Mouse (Mus musculus): ENCODE results near the gene Phldb3. TPM values are rescaled to one million over a fixed set of nuclear protein-coding genes. Genes with fewer than 3 reads are reported as not detected.

Gene Phldb3
- total RNA-seq (2023), result 8.3 TPM

DNA sequence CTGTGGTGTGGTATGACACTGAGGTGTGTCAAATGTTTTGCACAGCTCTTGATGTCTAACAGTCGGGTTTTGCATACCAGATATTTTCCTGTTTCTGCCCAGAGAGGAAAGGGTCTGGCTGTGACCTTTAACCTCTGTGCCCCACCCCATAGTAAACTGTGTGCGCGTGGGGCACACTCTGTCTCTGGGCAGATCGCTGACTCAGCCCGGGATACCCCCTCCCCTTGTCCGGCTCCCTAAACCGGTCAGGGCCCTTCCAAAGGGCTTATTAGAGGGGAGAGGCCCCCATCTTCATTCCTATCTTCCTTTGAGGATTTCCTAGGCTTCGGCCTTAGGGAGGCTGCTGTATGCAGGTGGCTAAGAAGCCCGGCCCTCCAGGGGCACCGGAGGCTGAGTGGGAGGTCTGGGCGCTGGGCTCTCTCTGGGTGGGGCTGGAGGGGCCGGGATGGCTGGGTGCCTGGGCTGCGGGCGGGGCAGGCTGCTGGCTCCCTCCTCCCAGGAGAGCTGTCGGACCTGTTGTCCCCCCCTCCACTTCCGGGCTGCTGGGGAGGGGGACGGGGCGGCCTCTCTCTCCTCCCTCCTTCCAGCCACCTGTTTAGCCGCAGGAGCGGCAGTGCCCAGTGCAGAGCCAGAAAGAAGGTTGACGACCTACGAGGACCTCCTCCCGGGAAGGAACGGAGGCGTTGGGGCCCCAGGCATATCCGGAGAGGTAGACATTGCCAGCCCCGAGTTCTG is at the start of gene Phldb3:
Phldb3 (plus strand) TSS at position 620 of the 735 bp plus-strand sequence.

DNA sequence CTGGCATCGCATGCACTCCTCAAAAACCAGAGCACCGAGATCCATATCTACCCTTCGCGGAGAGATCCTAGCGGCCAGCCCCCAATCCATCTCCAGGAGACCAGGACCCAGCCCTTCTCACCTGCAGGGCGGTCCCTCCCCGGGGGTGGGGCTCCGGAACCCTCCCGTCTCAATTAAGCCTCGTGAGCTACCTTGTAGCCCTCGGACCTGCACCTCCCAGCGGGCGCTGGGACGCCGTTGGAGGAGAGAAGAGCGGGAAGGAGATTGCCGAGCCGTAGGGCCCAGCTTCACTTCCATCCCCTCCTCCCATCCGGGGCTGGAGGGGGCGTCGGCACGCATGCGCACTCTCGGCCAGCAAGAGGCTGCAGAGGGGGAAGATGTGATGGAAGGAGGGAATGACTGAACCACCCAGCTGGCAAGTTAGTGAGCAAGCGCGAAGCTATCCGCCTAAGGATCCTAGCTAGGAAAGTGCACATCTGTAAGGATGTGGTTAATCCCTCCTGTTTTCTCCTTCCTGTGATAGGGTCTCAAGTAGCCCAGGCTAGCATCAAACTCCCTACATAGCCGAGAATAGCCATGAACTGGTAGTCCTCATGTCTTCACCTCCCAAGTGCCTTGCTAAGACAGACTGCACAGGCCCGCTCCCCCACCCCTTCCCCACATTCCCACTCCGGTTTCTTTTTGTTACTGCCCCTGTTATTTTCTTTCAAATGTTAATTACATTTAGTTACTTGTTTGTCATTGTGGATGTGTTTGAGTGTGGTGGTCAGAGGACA is 23.0 kb upstream of the Phldb3 start, which contains the start of the genes Ethe1 and Zfp575:
Ethe1 (plus strand) TSS at position 214 of the 776 bp plus-strand sequence.
Zfp575 (minus strand) TSS at position 312 of the 776 bp plus-strand sequence.

DNA sequence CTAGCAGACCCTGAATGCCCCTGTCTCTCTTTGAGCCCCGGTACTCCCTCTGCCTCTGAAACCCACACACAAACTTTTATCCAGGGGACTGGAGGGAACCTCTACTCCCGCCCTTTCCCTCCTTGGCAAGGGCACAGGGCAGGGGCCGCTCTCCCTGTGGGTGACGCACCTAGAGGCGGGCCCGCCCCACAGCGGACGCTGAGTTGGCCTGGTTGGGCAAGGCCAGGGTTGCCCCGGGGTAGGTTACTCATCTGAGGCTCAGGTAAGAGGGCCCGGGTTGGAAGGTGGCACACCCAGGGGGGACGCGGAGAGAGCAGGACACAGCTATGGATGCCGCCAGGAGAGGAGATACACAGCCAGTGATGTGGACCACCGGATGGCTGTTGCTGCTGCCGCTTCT is 25.7 kb downstream of the Phldb3 start, which contains the start of gene Lypd3:
Lypd3 (plus strand) TSS at position 287 of the 400 bp plus-strand sequence.

DNA sequence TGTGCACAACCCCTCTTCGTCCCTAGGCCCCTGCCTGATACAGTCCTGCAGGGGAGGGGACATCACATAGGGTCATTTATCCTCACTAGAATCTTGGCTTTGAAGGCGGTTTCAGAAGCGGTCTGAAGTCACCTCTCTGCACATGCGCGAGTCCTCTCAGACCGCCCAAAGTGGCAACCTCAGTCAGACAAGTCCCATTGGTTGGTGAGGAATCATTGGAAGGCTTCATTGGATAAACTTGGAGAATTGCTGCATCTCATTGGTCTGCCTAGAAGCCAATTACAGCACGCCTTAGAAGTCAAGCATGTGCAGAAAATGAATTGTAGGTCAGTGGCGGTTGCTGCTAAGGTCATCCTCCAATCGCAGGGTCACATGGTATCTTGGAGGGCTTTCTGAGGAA is 66.0 kb downstream of the Phldb3 start, which contains the start of gene Tex101:
Tex101 (minus strand) TSS at position 101 of the 400 bp plus-strand sequence.

Other genes starting within 250 kb of the Phldb3 start
- 205 TPM for gene Kcnn4, start 240.5 kb upstream of the Phldb3 start, total RNA-seq (2023)
- gene Smg9, start 211.1 kb upstream of the Phldb3 start, total RNA-seq (2023), result 135 TPM
- gene Irgc1, start 158.5 kb upstream of the Phldb3 start, total RNA-seq (2023), result 4.3 TPM
- gene Plaur, start 148.3 kb upstream of the Phldb3 start, total RNA-seq (2023), result 204 TPM
- gene Cadm4, start 128.7 kb upstream of the Phldb3 start, total RNA-seq (2023), result 0.44 TPM
- gene Zfp428, start 103.8 kb upstream of the Phldb3 start, total RNA-seq (2023), result 1.4 TPM
- gene AC161166.1, start 98.3 kb upstream of the Phldb3 start, total RNA-seq (2023), result not detected
- gene Irgq, start 80.1 kb upstream of the Phldb3 start, total RNA-seq (2023), result 12.2 TPM
- gene Pinlyp, start 64.6 kb upstream of the Phldb3 start, total RNA-seq (2023), result not detected
- 53.1 TPM for gene Xrcc1, start 64.5 kb upstream of the Phldb3 start, total RNA-seq (2023)
- 6.9 TPM for gene Ethe1, start 23.2 kb upstream of the Phldb3 start, total RNA-seq (2023)
- gene Zfp575, start 23.1 kb upstream of the Phldb3 start, total RNA-seq (2023), result not detected
- gene Lypd3, start 25.8 kb downstream of the Phldb3 start, total RNA-seq (2023), result 0.35 TPM
- gene Tex101, start 65.9 kb downstream of the Phldb3 start, total RNA-seq (2023), result not detected
- gene BC049730, start 98.5 kb downstream of the Phldb3 start, total RNA-seq (2023), result not detected
- not detected for gene Gm4763, start 116.1 kb downstream of the Phldb3 start, total RNA-seq (2023)
- gene Cd177, start 149.5 kb downstream of the Phldb3 start, total RNA-seq (2023), result 1.5 TPM
- not detected for gene Ceacam10, start 166.4 kb downstream of the Phldb3 start, total RNA-seq (2023)

Data from CD4-positive naive resting alpha-beta T cell, adult 57 days (primary cell).